Mouse (Mus musculus) heart, postnatal 0 days (tissue): Measurements from ENCODE around the gene Gja3.

Source experiments
- CTCF ChIP-seq: IDR thresholded peaks from 2 replicates; pipeline ENCODE4 v1.5.1; 2016; ENCODE audit warnings: antibody characterized with exemption, control low read depth, low read depth
- EP300 ChIP-seq: IDR thresholded peaks from 2 replicates; pipeline ENCODE4 v1.6.1; 2016; ENCODE audit warnings: antibody characterized with exemption, low read depth

GRCm38 (mm10) chr14:57103121-57103520, 45.2 kb upstream of the Gja3 start:
- no peak for TF ChIP-seq CTCF
- TF ChIP-seq EP300, result no peak
